Mouse (Mus musculus) spleen, adult 18-20 months (tissue): ENCODE results near the gene Btbd9.

Source experiments
- DNase-seq, 2 experiments: peaks; one replicate each; pipeline ENCODE4 v3.0.0; 2022; ENCODE audit warnings: mixed read lengths in 2 of 2

Btbd9 gene

DNA sequence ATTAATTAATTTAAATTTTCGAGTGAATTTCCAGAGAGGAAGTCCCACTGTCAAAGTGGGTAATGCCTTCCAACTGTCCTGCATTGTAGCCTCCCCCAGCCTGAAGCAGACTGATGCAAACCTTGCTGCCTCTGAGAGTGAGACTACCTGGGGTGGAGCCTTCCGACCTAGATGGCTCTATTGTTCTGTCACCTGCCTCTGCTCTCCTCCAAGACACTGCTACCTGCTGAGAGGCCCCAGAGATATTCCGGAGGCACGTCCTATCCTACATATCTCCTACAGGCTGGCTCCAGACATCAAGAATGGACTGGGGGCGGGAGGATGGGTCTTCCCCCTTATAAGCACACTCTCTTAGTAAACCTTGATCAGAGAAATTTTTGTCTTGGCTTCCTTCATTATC is 22.0 kb upstream of the Btbd9 start:
- no peak for DNase-seq

GRCm38 (mm10) chr17:30597786-30598185 is 21.5 kb upstream of the Btbd9 start:
- DNase-seq: no peak

DNA sequence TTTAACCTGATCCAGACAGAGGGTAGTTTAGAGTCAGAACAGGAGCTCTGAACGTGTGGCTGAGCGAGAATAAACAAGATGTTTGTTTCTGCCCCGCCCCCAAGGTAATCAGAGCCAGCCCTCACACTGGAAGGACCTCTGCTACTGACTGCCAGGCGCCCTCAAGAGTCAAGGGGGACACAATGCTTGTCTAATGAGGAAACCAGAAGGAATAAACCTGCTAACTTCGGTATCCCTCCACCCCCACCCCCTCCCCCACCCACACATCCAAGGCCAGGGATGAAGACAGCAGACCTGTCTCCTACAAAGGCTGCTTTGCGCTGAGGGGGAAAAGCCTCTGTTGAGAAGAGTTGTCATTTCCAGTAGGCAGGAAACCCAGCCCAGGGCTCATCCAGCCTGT is 18.6 kb upstream of the Btbd9 start:
- DNase-seq: no peak

DNA sequence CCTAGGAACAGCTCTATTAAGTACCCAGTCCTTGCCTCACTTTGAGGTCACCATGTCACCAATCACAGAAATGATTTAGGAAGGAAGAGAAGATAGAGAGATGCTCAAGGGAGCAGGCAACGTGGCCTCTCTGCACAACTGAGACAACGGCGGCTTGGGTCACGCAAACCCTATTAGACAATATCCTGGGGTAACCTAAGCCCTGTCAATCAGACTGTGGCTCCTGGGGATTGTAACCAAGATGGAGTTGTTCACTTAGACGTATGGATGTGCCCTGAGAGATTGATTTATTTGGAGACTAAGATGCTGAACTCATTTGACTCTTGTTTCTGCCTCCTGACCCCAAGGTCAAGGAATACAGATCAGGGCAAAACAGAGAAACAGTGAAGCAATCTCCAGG is 18.1 kb upstream of the Btbd9 start:
- DNase-seq: no peak

DNA sequence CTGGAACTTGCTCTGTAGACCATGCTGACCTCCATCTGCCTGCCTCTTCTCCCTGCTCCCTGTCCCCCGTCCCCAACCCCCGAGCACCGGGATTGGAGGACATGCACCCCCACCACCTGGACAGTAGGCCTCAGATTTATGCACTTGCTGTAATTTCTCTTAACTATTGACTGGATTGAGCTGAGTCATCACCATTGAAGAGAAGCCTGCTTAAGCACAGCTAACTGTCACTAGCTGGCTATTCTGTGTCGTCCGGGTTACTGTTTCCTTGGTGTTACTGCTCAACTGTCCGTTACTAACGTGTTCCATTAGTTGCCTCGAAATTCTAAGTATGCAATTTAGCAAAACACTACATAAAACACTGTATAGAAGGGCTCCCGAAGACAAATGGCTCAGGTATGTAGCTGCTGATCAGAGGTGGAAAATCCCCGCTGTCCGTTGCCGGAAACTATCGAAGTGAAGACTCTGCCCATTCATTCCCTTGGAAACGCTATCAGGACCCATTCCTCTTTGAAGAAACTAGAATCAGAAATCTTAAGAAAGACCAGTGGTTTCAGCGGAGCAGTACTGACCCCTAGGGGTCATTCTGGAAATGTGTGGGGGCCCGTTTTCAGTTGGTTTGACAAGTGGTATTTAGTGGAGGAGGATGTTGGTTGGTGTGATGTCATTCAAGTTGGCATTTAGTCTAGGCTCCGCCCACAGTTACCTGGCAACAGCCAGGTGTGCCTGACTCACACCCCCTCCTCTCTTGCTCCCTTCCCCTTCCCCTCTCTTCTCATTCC is 14.3 kb upstream of the Btbd9 start:
- peak in 1 of 2 experiments; percentile 55 for DNase-seq

DNA sequence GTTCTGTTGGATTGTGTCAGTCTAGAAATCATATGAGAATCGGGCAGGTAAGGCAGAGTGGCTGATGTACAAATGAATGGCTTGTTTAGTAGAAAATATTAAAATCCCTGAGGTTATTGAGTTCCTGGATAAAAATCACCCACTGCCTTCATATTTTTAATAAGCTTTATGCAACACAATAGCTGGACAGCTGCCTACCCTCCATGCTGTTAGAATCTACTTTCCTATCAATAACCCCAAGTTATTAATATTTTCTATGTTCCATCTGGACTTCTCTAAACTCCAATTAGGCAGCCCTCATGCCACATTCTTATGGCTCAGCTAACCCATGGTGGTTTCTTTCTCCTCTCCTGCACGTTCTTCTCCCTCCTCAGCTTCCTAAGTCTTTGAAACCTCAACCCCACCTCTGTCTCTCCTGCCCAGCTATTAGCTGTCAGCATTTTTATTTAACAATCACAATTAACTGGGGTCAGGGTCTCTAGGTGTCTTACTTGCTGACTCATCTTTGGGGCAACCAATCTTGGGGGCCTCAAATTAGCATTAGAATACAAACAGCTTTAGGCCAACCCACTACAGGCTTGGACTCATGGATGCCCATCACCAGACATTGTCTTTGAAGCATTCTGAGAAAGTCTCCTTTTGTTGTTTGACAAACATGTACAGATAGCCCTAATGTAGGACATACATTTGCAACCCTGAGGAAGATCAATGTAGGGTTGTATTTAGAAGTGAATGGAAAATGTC is 7.1 kb upstream of the Btbd9 start:
- DNase-seq: no peak

GRCm38 (mm10) chr17:30582313-30582712 is 6.0 kb upstream of the Btbd9 start:
- no peak for DNase-seq

GRCm38 (mm10) chr17:30581201-30581600 is 4.9 kb upstream of the Btbd9 start:
- DNase-seq: no peak

- DNase-seq: no peak
These were observed 4.5 kb upstream of the Btbd9 start for GRCm38 (mm10) chr17:30580781-30581180.

DNA sequence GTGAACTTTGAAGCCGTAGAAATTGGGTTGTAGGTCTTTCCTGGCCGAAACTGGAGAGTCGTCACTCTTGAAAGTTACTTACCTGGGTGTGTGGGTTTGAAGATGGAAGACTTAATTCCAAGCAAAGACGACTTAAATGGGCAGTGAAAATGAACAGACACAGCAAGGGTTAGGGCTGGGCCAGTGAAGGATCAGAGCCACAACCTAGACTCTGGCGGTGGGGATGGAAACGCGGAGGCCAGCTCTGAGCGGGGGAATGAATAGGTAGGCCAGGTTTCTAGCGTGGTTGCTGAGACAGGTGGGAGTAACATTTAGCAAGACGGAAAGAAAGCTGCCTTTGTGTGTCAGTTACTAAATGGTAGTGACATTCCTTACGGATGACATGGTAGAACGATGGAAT is 658 bp upstream of the Btbd9 start:
- DNase-seq: no peak

GRCm38 (mm10) chr17:30575121-30575904 is 975 bp downstream of the Btbd9 start:
- no peak for DNase-seq

- DNase-seq: no peak
These were observed 1.6 kb downstream of the Btbd9 start for GRCm38 (mm10) chr17:30574783-30575075.

DNA sequence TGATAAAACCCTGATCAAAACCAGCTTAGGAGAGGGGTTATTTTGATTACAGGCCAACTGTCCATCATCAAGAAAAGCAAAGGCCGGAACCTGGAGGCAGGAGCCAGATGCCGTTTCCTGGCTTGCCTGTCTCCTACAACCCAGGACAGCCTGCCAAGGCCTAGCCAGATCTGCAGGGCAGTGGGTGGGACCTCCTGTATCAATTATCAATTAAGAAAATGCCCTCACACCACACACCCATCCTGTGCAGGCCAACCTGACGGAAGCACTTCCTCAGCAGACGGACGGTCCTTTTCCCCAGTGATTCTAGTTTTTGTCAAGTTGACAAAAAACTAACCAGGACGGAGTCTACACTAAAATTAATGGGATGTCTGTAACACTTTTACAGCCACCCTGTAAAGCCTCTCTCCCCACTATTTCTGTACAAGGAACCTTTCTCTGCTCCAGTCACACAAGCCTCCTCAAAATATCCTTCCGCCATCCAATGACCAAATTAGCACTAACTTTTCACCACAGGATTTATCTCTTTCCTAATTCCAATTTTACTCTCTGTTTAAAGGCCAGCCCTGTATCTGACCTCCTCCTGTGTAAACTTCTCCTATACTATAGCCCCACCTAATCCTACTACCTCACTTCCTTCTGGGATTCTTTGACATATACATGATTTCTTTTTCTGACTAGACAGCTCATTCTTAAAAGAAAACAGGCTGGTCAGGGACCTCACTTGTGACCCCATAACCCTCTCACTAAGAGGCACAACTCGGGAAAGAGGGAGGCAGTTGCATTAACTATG is 2.1 kb downstream of the Btbd9 start:
- DNase-seq: no peak

GRCm38 (mm10) chr17:30570971-30571370 is 5.3 kb downstream of the Btbd9 start:
- DNase-seq: no peak

DNA sequence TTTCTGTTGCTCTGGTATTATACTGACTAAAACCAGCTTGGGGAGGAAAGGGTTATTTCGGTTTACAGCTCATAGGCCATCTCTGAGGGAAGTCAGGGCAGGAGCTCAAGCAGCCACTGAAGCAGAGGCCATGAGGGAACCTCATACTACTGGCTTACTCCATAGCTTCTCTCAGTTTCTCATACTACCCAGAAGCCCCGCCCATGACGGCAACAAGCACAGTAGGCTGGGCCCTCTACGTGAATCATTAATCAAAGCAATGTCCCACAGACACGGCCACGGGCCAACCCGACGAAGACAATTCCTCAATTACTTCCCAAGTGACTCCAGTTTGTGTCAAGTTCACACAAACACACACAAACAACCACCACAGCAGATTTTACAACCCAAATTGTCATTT is 6.1 kb downstream of the Btbd9 start:
- no peak for DNase-seq

GRCm38 (mm10) chr17:30568473-30568872 is 7.8 kb downstream of the Btbd9 start:
- no peak for DNase-seq

DNA sequence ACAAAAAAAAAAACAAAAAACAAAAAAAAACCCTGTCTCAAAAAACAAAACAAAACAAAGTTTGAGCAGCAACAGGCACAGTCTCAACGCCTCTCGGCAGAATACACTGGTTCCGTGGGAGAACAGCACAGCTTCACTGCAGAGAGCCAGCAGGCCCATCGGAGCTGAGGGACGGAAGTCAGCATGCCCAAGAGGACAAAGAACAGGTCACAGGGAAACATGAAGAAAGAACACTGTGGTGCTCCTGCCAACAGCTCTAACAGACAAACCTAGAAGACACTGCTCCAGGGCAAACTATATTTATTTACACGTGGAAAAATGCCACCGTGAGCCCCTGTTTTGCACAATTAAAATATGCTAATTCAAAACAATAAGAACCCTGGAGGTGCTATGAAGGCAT is 11.3 kb downstream of the Btbd9 start:
- DNase-seq: no peak

GRCm38 (mm10) chr17:30564407-30564806 is 11.9 kb downstream of the Btbd9 start:
- no peak for DNase-seq

DNA sequence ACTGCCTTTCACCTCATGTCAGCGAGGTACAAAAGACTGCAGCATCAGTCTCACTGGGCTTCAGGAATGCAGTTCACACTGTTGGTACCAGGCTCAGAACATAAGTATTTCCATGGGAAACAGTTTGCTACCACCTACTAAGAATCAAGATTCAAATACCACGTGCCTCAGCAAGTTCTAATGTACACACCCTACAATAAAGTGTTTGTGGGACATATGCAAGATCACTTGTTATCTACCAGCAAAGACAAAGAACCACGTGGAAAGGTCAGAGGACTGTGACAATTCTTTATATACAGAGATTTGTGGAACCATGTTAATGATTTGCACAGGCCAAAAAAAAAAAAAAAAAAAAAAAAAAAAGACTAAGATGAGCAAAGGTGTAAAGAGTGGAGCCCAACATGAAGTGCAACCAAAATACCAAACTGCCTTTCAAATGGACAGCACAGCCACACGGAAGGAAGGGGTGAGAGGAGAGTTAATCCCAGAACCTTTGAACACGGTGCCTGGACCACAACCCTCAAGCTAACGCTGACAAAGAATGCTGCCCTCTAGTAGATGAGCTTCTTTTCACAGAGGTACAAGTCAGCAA is 12.7 kb downstream of the Btbd9 start:
- DNase-seq: no peak

- DNase-seq: no peak
These were observed 13.5 kb downstream of the Btbd9 start for GRCm38 (mm10) chr17:30562770-30563169.

DNA sequence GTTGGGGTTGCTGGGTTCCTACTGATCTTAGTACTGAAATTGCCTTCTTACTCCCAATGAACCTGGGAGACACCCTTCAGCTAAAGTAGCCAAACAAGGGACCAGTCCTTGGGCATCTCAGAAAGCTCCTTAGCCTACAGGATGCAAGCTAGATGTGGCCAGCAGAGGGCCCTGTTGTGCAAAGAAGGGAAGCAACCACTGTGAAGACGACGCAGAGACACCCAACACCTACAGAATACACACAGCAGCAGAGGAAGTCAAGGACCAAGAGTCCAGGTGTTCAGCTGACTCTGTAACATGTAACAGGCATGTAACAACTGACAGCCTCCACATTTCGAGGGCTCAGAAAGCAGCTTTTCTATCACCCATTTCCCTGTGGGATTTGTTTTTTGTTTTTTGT is 16.8 kb downstream of the Btbd9 start:
- DNase-seq: peak; percentile 65 to 84

DNA sequence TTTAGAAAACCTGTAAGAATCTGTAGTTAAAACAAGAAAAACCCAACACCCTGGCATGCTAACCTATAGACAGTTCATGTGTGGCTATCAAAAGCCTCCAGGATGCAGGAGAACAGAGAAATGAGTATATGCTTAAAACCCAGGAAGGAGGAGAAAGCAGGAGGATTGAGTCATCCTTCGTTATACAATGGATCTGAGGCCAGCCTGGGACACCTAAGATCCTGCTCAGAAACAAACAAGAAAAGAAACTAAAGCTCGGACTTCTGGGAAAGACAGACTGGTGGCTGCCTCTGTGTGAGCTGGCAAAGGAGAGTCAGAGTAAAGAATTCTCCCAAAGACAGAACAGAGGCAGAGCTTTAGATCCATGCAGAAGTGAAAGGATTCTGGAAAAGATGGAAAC is 17.7 kb downstream of the Btbd9 start:
- DNase-seq: no peak

- no peak for DNase-seq
These were observed 19.8 kb downstream of the Btbd9 start for GRCm38 (mm10) chr17:30556512-30556911.
